Mouse (Mus musculus): ENCODE data around the gene Ncoa5.

DNA sequence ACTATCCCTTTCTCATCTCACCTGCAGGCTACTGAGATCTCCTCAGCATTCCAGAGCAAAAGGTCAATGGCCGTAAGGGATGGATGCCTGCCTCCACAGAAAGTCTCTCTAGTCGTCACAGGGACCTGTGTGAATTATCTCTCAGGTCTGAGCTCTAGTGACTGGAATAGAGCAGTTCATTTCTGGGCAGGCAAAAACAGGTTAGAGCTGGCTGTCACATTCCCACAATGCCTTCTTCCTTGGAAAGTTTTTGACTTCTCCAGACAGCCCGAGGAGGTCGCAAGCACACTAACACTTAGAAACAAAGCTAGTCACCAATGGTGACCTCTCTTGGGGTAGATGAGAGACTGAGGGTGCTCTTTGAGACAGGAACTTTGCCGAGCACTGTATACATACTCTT, 7.5 kb upstream of the Ncoa5 start:
- TF ChIP-seq CTCF (IDR thresholded peaks at IDR 0.05; ENCODE audit: low read depth, low read length) (no peak), POLR2A (IDR thresholded peaks at IDR 0.05; ENCODE audit: insufficient read depth, low read length) (no peak)
